Mouse (Mus musculus) lung, postnatal 10 days (tissue): ENCODE measurements around the gene Il2.

ENCODE experiments used
- DNase-seq: peaks from one replicate; pipeline ENCODE4 v3.0.0; 2021

Il2 gene

GRCm38 (mm10) chr3:37125655-37126054 is at the start of gene Il2:
Gene Il2, minus strand, starts transcription at chr3:37125959.
- no peak for DNase-seq

- DNase-seq, result peak; percentile 45
Measured at GRCm38 (mm10) chr3:37174711-37175572, 49.2 kb upstream of the Il2 start.

- DNase-seq, result no peak
Measured at GRCm38 (mm10) chr3:37173285-37173684, 47.5 kb upstream of the Il2 start.

- no peak for DNase-seq
Measured at GRCm38 (mm10) chr3:37169283-37169682, 43.5 kb upstream of the Il2 start.

- DNase-seq, result no peak
Measured at GRCm38 (mm10) chr3:37161096-37161495, 35.3 kb upstream of the Il2 start.

- DNase-seq, result no peak
Measured at GRCm38 (mm10) chr3:37158246-37158645, 32.5 kb upstream of the Il2 start.

- DNase-seq, result no peak
Measured at GRCm38 (mm10) chr3:37157082-37157481, 31.3 kb upstream of the Il2 start.

- no peak for DNase-seq
Measured at GRCm38 (mm10) chr3:37154396-37154795, 28.6 kb upstream of the Il2 start.

GRCm38 (mm10) chr3:37153004-37153403 is 27.2 kb upstream of the Il2 start:
- no peak for DNase-seq

GRCm38 (mm10) chr3:37152274-37152673 is 26.5 kb upstream of the Il2 start:
- DNase-seq, result no peak

- DNase-seq, result no peak
Measured at GRCm38 (mm10) chr3:37146810-37147209, 21.1 kb upstream of the Il2 start.

GRCm38 (mm10) chr3:37146406-37146805 is 20.6 kb upstream of the Il2 start:
- DNase-seq, result no peak

- no peak for DNase-seq
Measured at GRCm38 (mm10) chr3:37144979-37145378, 19.2 kb upstream of the Il2 start.

GRCm38 (mm10) chr3:37141827-37142226 is 16.1 kb upstream of the Il2 start:
- DNase-seq, result no peak

- DNase-seq, result no peak
Measured at GRCm38 (mm10) chr3:37140168-37140906, 14.6 kb upstream of the Il2 start.

- DNase-seq, result no peak
Measured at GRCm38 (mm10) chr3:37139192-37139591, 13.4 kb upstream of the Il2 start.

- DNase-seq, result no peak
Measured at GRCm38 (mm10) chr3:37137231-37137630, 11.5 kb upstream of the Il2 start.

- peak; percentile 28 for DNase-seq
Measured at GRCm38 (mm10) chr3:37129063-37129462, 3.3 kb upstream of the Il2 start.

GRCm38 (mm10) chr3:37128269-37128668 is 2.5 kb upstream of the Il2 start:
- DNase-seq, result peak; percentile 53

- no peak for DNase-seq
Measured at GRCm38 (mm10) chr3:37126162-37126561, 403 bp upstream of the Il2 start.

GRCm38 (mm10) chr3:37090721-37091120 is 35.0 kb downstream of the Il2 start:
- DNase-seq, result no peak

GRCm38 (mm10) chr3:37084860-37085259 is 40.9 kb downstream of the Il2 start:
- no peak for DNase-seq

GRCm38 (mm10) chr3:37073211-37073610 is 52.5 kb downstream of the Il2 start:
- peak; percentile 77 for DNase-seq
